Mouse (Mus musculus) right cerebral cortex, postnatal 25 days (tissue): ENCODE results near the gene Xrra1.
A peak's percentile ranks its signal among the peaks of the same experiment; 100 is the strongest.
"Not testable (repeated sequence)": the region's sequence is repeated elsewhere in the genome, so short reads cannot be mapped to it uniquely, and the experiment has no call there.

Source experiments
- DNase-seq: peaks from one replicate; pipeline ENCODE4 v3.0.0; 2022

Gene Xrra1

GRCm38 (mm10) chr7:99902918-99903665 lies 44.2 kb downstream of the Xrra1 start:
- no peak for DNase-seq

GRCm38 (mm10) chr7:99904421-99905005 lies 45.6 kb downstream of the Xrra1 start:
- DNase-seq: no peak

GRCm38 (mm10) chr7:99906346-99906745 lies 47.4 kb downstream of the Xrra1 start:
- no peak for DNase-seq

- DNase-seq: no peak
These were observed 48.5 kb downstream of the Xrra1 start for GRCm38 (mm10) chr7:99907463-99907862.

- DNase-seq: no peak
These were observed 52.1 kb downstream of the Xrra1 start for GRCm38 (mm10) chr7:99911038-99911437.

- no peak for DNase-seq
These were observed 55.4 kb downstream of the Xrra1 start for GRCm38 (mm10) chr7:99914316-99914715.

- no peak for DNase-seq
These were observed 56.6 kb downstream of the Xrra1 start for GRCm38 (mm10) chr7:99915511-99915910.

GRCm38 (mm10) chr7:99916741-99917319 lies 57.9 kb downstream of the Xrra1 start:
- DNase-seq: no peak

- DNase-seq: peak; percentile 65
These were observed 58.5 kb downstream of the Xrra1 start for GRCm38 (mm10) chr7:99917320-99917844.

GRCm38 (mm10) chr7:99919164-99919563 lies 60.2 kb downstream of the Xrra1 start:
- DNase-seq: peak; percentile 41

GRCm38 (mm10) chr7:99919971-99920370 lies 61.1 kb downstream of the Xrra1 start:
- no peak for DNase-seq

- no peak for DNase-seq
These were observed 61.5 kb downstream of the Xrra1 start for GRCm38 (mm10) chr7:99920416-99920815.

- peak; percentile 60 for DNase-seq
These were observed 68.2 kb downstream of the Xrra1 start for GRCm38 (mm10) chr7:99926916-99927714.

GRCm38 (mm10) chr7:99935758-99936157 lies 76.8 kb downstream of the Xrra1 start:
- DNase-seq: no peak

- no peak for DNase-seq
These were observed 81.8 kb downstream of the Xrra1 start for GRCm38 (mm10) chr7:99940669-99941068.

GRCm38 (mm10) chr7:99944520-99944919 lies 85.6 kb downstream of the Xrra1 start:
- DNase-seq: no peak

- DNase-seq: not testable (repeated sequence)
These were observed 86.1 kb downstream of the Xrra1 start for GRCm38 (mm10) chr7:99945012-99945411.

GRCm38 (mm10) chr7:99945939-99946338 lies 87.0 kb downstream of the Xrra1 start:
- no peak for DNase-seq

GRCm38 (mm10) chr7:99946356-99946755 lies 87.4 kb downstream of the Xrra1 start:
- DNase-seq: no peak

- peak; percentile 86 for DNase-seq
These were observed 88.4 kb downstream of the Xrra1 start for GRCm38 (mm10) chr7:99947329-99947728.

- DNase-seq: peak; percentile 71
These were observed 94.7 kb downstream of the Xrra1 start for GRCm38 (mm10) chr7:99953442-99954098.

- DNase-seq: no peak
These were observed 95.3 kb downstream of the Xrra1 start for GRCm38 (mm10) chr7:99954212-99954611.

GRCm38 (mm10) chr7:99956095-99956494 lies 97.2 kb downstream of the Xrra1 start:
- DNase-seq: no peak
